Mouse (Mus musculus): ENCODE measurements around the gene Gja5. TPM values are rescaled to one million over a fixed set of nuclear protein-coding genes. Genes with fewer than 3 reads are reported as not detected.

The Gja5 gene
- polyA plus RNA-seq, 1 experiment from 2014 or later, result 14.0 TPM

GRCm38 (mm10) chr3:96882061-96882849, 22.2 kb upstream of the Gja5 start:
- H3K27me3 ChIP-seq (ENCODE audit: low read depth, poor library complexity, severe bottlenecking), result no peaks in the 10 kb centered on the region
- no peak overlapping the region for H3K27ac ChIP-seq
- H3K9me3 ChIP-seq (replicated peaks), result no peaks in the 10 kb centered on the region
- peaks cover 68% of the 10 kb centered on the region for H3K36me3 ChIP-seq
- H3K4me3 ChIP-seq, result no peak overlapping the region
- DNase-seq (ENCODE audit: low spot score), result no peak
- H3K4me1 ChIP-seq, result no peaks in the 10 kb centered on the region
- 93% methylated on average over 14 of the region's 14 CpGs for WGBS

- H3K27ac ChIP-seq, result no peak overlapping the region
- H3K27me3 ChIP-seq (ENCODE audit: low read depth, poor library complexity, severe bottlenecking), result no peaks in the 10 kb centered on the region
- no peaks in the 10 kb centered on the region for H3K9me3 ChIP-seq (replicated peaks)
- no peaks in the 10 kb centered on the region for H3K4me1 ChIP-seq
- peaks cover 72% of the 10 kb centered on the region for H3K36me3 ChIP-seq
- no peak overlapping the region for H3K4me3 ChIP-seq
- DNase-seq (ENCODE audit: low spot score), result no peak
- WGBS, result 93% methylated on average over 7 of the region's 7 CpGs
These were observed 20.8 kb upstream of the Gja5 start for GRCm38 (mm10) chr3:96883690-96884089.

- Histone ChIP-seq H3K9me3 (replicated peaks) (no peaks in the 10 kb centered on the region), H3K27ac (no peak overlapping the region), H3K4me3 (no peak overlapping the region), H3K4me1 (peaks cover 11% of the 10 kb centered on the region), H3K27me3 (ENCODE audit: low read depth, poor library complexity, severe bottlenecking) (peaks cover 7% of the 10 kb centered on the region; the same call in 1 of the 2 replicates), H3K36me3 (peaks cover 8% of the 10 kb centered on the region)
- DNase-seq (ENCODE audit: low spot score), result no peak
- 95% methylated on average over 4 of the region's 4 CpGs for WGBS
These were observed 2.0 kb upstream of the Gja5 start for GRCm38 (mm10) chr3:96902336-96902999.

- H3K4me3 ChIP-seq, result peak within 1 kb of the TSS; percentile 96
- no peaks in the 10 kb centered on the region for H3K9me3 ChIP-seq (replicated peaks)
- DNase-seq (ENCODE audit: low spot score), result peak; percentile 98
- H3K4me1 ChIP-seq, result peaks cover 11% of the 10 kb centered on the region
- peak within 1 kb of the TSS; percentile 88 for H3K27ac ChIP-seq
- WGBS, result under 1% methylated on average over 40 of the region's 40 CpGs
- peaks cover 13% of the 10 kb centered on the region; the same call in 1 of the 2 replicates for H3K27me3 ChIP-seq (ENCODE audit: low read depth, poor library complexity, severe bottlenecking)
- H3K36me3 ChIP-seq, result no peaks in the 10 kb centered on the region
These were observed 503 bp downstream of the Gja5 start, which contains the start of gene Gpr89 for GRCm38 (mm10) chr3:96904851-96905541. TSS of gene Gpr89 (minus strand) at chr3:96905346.

GRCm38 (mm10) chr3:96905592-96905991, 1.1 kb downstream of the Gja5 start:
- WGBS, result 50% methylated on average over 9 of the region's 9 CpGs
- Histone ChIP-seq H3K4me1 (peaks cover 11% of the 10 kb centered on the region), H3K27me3 (ENCODE audit: low read depth, poor library complexity, severe bottlenecking) (peaks cover 13% of the 10 kb centered on the region; the same call in 1 of the 2 replicates), H3K36me3 (no peaks in the 10 kb centered on the region), H3K9me3 (replicated peaks) (no peaks in the 10 kb centered on the region), H3K27ac (peak overlapping the region; percentile 88), H3K4me3 (peak overlapping the region; percentile 96)
- DNase-seq (ENCODE audit: low spot score), result no peak

GRCm38 (mm10) chr3:96920991-96921390, 16.5 kb downstream of the Gja5 start:
- Histone ChIP-seq H3K36me3 (no peaks in the 10 kb centered on the region), H3K4me1 (peaks cover 16% of the 10 kb centered on the region; the same call in 1 of the 2 replicates), H3K9me3 (replicated peaks) (no peaks in the 10 kb centered on the region), H3K4me3 (no peak overlapping the region), H3K27me3 (ENCODE audit: low read depth, poor library complexity, severe bottlenecking) (peaks cover 76% of the 10 kb centered on the region), H3K27ac (no peak overlapping the region)
- 49% methylated on average over 7 of the region's 7 CpGs for WGBS
- DNase-seq (ENCODE audit: low spot score), result no peak

GRCm38 (mm10) chr3:96924631-96925030, 20.1 kb downstream of the Gja5 start:
- 92% methylated on average over 4 of the region's 4 CpGs for WGBS
- Histone ChIP-seq H3K9me3 (replicated peaks) (no peaks in the 10 kb centered on the region), H3K27me3 (ENCODE audit: low read depth, poor library complexity, severe bottlenecking) (peaks cover 71% of the 10 kb centered on the region), H3K4me1 (peaks cover 16% of the 10 kb centered on the region; the same call in 1 of the 2 replicates), H3K27ac (no peak overlapping the region), H3K36me3 (no peaks in the 10 kb centered on the region), H3K4me3 (no peak overlapping the region)
- DNase-seq (ENCODE audit: low spot score), result no peak

- no peak for DNase-seq (ENCODE audit: low spot score)
- Histone ChIP-seq H3K9me3 (replicated peaks) (no peaks in the 10 kb centered on the region), H3K4me3 (no peak within 1 kb of the TSS), H3K4me1 (peaks cover 6% of the 10 kb centered on the region), H3K27ac (no peak within 1 kb of the TSS), H3K36me3 (no peaks in the 10 kb centered on the region), H3K27me3 (ENCODE audit: low read depth, poor library complexity, severe bottlenecking) (peaks cover 69% of the 10 kb centered on the region; the same call in 1 of the 2 replicates)
- 69% methylated on average over 6 of the region's 6 CpGs for WGBS
These were observed 21.4 kb downstream of the Gja5 start, which contains the start of gene Gja8 for GRCm38 (mm10) chr3:96925920-96926319. TSS of gene Gja8 (minus strand) at chr3:96926020.

DNA sequence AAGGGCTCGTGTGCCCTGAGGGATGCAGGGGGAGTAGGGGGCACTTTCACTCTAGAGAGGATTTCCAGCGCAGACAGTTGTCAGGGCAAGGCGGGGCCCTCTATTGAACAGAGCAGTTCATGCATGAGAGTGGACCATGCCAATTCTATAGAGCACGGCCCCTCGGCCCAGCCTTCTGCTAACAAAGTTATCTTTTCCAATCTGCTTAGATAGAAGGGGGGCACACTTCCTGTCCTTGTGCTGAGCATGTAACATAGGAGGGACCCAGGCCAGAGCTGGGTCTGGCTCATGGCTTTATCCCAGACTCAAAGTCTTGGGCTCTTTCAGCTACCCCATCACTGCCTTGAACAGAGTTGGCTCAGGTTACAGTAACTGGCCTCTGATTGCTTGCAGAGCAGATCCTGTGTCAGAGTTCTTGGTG, 26.8 kb downstream of the Gja5 start:
- H3K27me3 ChIP-seq (ENCODE audit: low read depth, poor library complexity, severe bottlenecking), result peaks cover 72% of the 10 kb centered on the region
- no peak overlapping the region for H3K4me3 ChIP-seq
- H3K9me3 ChIP-seq (replicated peaks), result no peaks in the 10 kb centered on the region
- DNase-seq (ENCODE audit: low spot score), result no peak
- H3K4me1 ChIP-seq, result peaks cover 11% of the 10 kb centered on the region
- no peaks in the 10 kb centered on the region for H3K36me3 ChIP-seq
- no peak overlapping the region for H3K27ac ChIP-seq
- WGBS, result 57% methylated on average over 5 of the region's 5 CpGs

DNA sequence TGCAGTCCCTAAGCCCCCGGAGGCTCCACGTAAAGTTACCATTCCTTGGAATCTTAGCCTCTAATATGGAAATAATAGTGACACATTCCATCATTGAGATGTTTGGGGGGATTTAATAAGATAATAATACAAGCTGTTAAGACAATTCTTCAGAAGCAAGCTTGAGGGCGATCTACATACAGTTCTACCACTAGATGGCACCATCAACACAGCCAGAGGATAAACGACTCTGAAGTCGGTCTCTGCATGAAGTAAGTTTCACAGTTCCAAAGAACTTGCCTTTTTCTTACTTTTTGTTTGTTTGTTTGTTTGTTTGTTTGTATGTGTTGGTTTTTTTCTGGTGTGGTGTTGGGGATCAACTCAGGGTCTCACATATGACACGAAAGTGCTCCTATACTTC, 31.7 kb downstream of the Gja5 start:
- H3K27ac ChIP-seq, result no peak overlapping the region
- H3K36me3 ChIP-seq, result no peaks in the 10 kb centered on the region
- H3K4me1 ChIP-seq, result peaks cover 20% of the 10 kb centered on the region
- DNase-seq (ENCODE audit: low spot score), result no peak
- no peak overlapping the region for H3K4me3 ChIP-seq
- whole genome bisulfite sequencing, result 13% methylated on average over 6 of the region's 6 CpGs
- H3K27me3 ChIP-seq (ENCODE audit: low read depth, poor library complexity, severe bottlenecking), result peaks cover 52% of the 10 kb centered on the region
- no peaks in the 10 kb centered on the region for H3K9me3 ChIP-seq (replicated peaks)

DNA sequence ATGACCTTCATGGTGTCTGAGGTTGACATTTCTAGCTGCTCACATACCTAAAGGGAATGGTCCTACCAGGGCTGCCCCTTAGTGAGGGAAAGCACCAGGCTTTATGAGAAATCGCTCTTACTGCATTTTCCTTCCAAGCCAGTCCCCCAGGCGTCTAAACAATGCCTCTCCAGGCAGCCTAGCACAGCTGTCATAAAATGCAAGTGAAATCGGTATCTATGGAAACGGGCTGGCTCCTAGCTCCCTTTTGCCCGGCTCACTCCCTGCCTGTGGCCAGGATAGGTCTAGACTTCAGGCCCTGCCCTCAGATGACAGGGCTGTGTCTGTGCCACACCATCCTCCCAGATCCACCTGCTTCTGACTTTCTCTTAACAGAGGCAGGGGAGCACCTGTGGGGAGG, 33.1 kb downstream of the Gja5 start:
- Histone ChIP-seq H3K9me3 (replicated peaks) (no peaks in the 10 kb centered on the region), H3K4me1 (peaks cover 14% of the 10 kb centered on the region), H3K27me3 (ENCODE audit: low read depth, poor library complexity, severe bottlenecking) (peaks cover 42% of the 10 kb centered on the region), H3K4me3 (no peak overlapping the region), H3K27ac (no peak overlapping the region), H3K36me3 (no peaks in the 10 kb centered on the region)
- 15% methylated on average over 5 of the region's 5 CpGs for WGBS
- no peak for DNase-seq (ENCODE audit: low spot score)

DNA sequence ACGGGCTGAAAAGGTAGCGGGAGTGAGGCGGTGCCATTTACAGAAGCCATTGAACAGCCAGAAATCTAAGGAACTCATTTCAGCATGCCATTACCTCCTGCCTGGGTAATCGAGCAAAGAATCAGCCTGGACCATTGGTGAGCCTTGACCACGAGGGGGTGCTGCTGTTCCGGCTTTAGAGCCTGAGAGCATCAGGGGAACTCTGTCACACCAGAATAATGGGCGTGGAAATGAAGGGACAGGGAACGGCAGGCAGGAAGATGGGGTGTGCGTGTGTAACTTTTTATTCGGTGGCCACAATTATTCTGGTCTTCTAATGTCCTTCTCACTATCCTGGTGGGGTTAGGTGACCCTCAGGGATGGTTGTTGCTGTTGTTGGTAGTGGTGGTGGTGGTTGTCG, 34.2 kb downstream of the Gja5 start:
- no peak overlapping the region for H3K27ac ChIP-seq
- H3K4me1 ChIP-seq, result peaks cover 14% of the 10 kb centered on the region
- WGBS, result 13% methylated on average over 11 of the region's 11 CpGs
- H3K27me3 ChIP-seq (ENCODE audit: low read depth, poor library complexity, severe bottlenecking), result peaks cover 35% of the 10 kb centered on the region
- peak; percentile 90 for DNase-seq (ENCODE audit: low spot score)
- H3K36me3 ChIP-seq, result no peaks in the 10 kb centered on the region
- H3K4me3 ChIP-seq, result 0 out of 2 replicates have a peak overlapping the region, but pooled peaks have one; percentile 17
- H3K9me3 ChIP-seq (replicated peaks), result no peaks in the 10 kb centered on the region
